Mouse (Mus musculus): ENCODE results near the gene Mboat1.

- TF ChIP-seq MAFK (IDR thresholded peaks at IDR 0.05; ENCODE audit: insufficient read depth, low read depth, low read length) (no peak), CHD2 (IDR thresholded peaks at IDR 0.05; ENCODE audit: low read depth, low read length) (no peak), ZC3H11A (IDR thresholded peaks at IDR 0.05; ENCODE audit: borderline replicate concordance, low read depth, low read length) (no peak)
Observed at GRCm38 (mm10) chr13:30199821-30200220, 63.5 kb downstream of the Mboat1 start.

Measured in ES-E14 (cell line).